Mouse (Mus musculus) fat pad, adult 2 months (tissue): Measurements from ENCODE around the gene Rnf183.

Source experiments
- DNase-seq: peaks from one replicate; pipeline ENCODE4 v3.0.0-alpha.2; 2011; ENCODE audit warnings: low read depth, low spot score; ENCODE audit errors: extremely low read depth

The Rnf183 gene

DNA sequence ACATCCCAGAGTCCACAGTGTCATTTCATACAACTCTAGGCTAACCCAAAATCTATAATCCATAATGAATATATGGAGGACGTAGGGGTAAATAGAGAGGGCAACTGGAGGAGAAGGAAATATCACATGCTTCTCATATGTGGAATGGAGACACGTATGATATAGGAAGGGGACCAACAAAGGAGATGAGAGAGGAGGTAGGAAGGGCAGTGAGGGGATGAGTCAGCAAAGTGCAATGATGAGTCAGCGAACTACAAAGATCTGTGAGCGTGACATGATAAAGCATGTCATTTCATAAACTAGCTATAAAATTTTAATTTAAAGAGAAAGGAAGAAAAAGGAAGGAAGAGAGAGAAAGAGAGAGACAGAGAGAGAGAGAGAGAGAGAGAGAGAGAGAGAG, 3.5 kb downstream of the Rnf183 start:
- DNase-seq, result no peak

DNA sequence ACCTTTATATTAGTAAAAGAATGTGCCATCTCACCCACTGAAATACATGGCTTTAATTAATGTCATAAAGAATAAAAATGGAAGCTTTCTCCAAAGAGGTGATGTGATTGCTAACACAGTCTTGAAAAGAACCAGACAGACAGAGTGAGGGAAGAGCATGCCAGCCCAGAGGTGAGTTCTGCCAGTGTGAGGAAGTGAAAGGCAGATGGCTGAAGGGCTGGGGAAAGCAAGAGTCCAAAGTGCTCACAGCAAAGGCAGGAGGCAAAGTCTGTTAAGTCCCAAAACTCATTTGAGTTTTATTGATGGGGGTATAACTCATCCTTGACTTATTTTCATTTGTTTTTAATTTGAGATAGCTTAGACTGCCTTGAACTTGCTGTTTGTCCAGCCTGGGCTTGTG, 4.4 kb downstream of the Rnf183 start:
- no peak for DNase-seq

DNA sequence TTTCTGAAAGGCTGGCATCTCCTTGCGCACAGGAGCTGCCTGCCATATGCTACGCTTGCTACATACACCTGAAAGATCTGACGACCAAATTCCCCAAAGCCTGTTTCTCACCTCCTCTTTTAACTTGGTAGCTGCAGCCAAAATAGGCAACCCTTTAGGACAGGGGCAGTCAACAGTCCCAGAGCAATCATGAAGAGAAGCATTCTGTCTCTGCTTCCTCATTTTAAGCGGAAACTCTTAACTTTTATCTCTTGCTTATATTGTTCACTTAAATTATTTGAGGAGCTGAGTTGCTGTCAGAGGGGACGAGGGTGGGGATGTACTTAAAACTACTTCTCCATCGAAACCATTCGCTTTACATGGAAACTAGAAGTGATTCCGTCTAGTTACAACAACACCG, 5.4 kb downstream of the Rnf183 start:
- no peak for DNase-seq

DNA sequence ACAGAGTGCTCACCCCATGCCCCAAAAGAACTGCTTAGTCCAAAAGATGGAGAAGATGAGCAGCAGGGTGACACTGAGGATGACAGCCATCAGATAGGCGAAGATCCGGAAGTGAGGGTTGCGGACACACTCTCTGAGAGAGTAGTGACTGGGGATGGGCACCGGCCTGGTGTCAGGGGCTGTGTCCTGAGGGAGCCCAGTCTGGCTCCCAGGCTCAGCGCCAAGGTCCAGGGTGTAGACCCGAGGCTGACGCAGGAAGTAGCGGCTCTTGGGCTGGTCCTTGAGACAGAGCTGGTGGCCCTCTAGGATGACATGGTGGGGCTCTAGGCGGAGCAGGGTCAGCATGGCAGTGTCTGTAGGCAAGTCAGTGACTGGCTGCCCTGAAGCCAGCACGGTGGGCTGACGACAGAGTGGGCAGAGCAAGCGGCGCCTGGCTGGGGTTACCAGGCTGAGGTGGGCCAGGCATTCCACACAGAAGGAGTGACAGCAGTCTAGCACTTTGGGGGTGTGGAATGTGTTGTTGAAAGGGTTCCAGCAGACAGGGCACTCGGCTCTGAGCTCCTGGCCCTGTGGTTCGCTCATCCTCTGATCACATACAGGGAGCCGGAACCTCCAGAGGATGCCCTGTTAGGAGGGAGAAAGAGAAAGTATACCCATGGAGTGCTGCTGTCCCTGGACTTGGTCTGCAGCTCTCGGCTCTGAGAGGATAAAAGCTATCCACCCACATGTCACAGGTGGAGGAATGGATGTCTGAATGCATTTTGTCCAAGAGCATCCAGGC, 6.9 kb downstream of the Rnf183 start:
- no peak for DNase-seq

DNA sequence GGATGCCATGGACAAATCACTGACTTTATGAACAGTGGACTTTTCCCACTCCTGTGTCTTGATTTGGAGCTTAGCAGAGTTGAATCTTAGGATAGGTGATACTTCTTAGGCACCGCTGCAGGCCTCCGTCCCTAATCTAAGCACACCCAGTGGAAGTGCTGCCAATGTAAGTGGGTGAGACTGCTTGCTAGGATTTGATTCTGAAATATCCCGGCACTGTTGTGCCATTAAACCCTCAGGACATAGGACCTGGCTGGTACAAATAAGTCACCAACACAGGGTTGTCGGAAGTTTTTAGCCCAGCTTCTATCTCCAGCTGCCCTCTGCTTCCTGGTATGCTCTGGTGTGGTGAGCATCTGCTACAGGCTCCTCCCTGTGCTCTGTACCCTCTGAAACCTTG, 9.2 kb downstream of the Rnf183 start:
- DNase-seq, result peak; percentile 94

DNA sequence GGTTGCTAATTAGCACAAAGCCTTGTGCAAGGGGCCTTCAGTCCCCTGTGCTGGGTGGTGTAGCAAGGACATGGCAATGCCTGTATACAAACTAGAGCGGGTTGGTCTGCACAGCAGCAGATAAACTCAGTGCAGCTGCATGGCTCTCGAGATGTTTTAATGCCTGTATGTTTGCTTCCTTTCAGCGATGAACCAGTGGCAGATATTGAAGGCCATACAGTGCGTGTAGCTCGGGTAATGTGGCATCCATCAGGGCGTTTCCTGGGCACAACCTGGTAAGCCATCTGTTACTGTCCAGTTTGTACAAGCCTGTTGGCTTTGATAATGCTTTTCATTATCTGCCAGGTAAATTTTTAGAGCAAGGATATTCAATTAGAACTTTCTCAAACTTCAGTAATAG, 16.0 kb downstream of the Rnf183 start:
- DNase-seq, result no peak

DNA sequence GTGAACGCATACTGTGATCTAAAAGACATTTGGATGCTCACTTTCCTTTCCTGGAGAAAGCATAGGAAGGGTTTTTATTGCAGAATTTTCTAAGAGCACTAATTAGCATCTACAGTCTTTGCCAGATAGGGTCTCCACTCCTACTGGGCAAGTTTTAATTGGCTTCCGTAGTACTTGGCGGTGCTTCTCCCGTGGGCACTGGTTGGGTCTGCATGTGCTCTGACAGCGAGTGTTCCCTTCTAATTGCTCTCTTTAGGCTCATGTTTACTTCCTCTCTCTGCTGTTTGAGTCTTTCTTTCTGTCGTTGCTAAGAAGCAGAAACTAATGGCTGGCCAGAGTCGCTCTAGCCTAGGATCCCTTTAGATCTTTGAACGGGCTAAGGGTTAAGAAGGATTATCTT, 16.6 kb downstream of the Rnf183 start:
- DNase-seq, result no peak

DNA sequence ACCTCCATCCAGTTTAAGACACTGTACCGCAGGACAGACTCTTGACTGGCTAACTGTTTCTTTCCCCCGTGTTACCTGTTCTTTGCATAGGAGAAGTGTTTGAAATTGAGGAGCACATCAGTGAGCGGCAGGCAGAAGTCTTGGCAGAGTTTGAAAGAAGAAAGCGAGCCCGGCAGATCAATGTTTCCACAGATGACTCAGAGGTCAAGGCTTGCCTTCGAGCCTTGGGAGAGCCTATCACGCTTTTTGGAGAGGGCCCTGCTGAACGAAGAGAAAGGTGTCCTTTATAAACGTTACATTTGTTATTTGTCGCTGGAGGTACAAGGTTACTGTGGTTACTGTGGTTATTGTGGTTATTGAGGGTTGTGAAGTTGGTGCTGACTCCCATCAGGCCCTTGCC, 23.4 kb downstream of the Rnf183 start:
- no peak for DNase-seq

DNA sequence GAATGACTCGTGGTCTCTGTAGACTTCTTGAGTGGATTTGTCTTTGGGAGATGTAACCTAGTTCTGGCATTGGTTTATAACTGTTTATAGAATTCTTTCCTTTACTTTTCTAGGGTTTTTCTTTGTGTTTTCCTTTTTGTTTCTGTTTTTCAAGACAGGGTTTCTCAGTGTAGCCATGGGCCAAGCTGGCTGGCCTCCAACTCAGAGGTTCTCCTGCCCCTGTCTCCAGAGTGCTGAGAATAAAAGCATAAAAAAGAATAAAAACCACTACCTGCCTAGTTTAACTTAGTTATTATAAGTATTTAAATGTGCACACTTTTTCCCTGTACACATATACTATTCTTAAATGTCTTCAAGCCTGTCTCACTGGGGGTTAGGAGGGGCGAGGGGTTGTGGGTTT, 24.7 kb downstream of the Rnf183 start:
- DNase-seq, result no peak

DNA sequence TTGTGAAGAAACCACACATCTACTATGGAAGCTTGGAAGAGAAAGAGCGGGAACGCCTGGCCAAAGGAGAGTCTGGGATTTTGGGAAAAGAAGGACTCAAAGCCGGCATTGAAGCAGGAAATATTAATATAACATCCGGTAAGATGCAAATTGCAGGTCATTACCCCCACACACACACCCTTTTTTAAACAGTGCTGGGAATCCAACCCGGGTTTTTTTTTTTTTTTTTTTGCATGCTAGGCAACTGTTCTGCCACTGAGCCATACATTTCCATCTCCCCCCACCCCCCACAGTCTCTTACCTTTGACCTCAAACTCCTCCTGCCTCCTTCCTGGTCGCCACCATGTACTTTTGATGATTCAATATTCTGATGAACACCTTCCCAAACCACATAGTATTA, 25.4 kb downstream of the Rnf183 start:
- DNase-seq, result no peak

DNA sequence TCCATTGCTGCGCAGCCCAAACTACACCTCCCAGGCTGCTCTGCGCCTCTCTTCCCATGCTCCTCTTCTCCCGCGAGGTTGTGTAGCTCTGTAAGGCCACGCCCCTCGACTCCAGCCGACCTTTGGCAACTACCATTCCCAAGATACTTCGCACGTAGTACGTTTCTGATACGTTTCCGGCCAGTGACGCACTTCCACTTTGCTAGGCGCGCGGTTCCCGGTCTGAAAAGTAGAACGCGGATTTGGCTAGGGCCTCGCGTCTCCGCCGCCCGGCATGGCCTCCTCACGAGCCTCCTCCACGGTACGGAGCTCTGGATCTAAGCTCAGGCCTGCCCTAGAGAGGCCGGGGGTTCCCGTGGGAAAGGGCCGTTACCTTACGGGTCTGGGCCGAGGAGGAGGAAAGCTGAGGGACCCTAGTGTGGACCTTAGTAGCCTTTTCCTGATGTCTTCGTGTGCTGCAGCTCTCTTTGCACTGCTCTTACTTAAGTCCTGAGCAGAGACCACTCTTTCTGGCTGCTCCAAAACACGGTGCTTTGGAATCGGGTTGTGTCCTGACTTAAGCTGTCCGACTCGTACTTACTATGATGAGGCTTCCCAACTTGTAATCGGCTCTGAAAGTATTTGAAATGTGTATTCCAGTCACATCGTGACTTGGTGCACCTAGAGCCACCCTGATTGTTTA, 26.3 kb downstream of the Rnf183 start, which contains the start of the genes Cdc26 and Prpf4:
Gene Cdc26, minus strand, starts transcription at position 42 of the 682 bp plus-strand sequence.
Gene Prpf4, plus strand, starts transcription at position 197 of the 682 bp plus-strand sequence.
- peak; percentile 90 for DNase-seq

DNA sequence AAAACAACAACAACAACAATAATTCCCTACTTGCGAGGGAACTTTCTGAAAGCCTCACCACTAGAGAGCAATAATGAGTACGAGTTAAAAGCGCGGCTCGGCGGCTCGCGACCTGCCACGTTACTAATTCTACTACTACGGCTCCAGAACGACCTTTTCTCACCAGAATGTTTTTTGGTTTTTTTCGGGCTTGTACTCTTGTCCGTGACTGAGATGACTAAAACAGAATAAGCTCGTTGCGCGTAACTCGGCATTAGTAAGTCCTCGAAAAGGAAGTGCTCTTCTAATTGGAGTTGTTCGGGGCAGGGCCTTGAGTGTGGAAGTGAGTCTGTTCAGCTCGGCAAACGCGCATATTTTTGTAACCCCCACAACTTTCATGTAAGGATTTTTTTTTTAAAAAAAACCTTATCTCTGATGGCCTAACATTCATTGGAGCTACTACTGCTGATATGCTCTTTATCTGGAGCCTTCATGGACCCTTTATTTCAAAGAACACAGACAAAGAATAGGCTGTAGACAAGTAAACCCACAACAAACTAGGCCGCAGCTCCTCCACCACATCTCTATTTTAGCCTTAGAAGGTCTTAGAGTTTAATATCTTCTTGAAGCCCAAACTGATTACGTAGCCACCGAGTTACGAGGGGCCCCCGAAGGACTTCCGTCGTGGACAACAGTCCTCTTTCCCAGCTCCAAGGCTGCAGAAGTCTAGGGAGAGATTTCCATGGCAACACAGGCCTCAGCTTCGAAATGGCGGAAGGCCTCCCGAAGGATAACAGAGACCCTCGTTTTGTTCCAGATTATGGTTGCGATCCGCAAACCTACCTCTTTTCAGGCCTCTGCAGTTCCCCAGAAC, 27.1 kb downstream of the Rnf183 start:
- no peak for DNase-seq

DNA sequence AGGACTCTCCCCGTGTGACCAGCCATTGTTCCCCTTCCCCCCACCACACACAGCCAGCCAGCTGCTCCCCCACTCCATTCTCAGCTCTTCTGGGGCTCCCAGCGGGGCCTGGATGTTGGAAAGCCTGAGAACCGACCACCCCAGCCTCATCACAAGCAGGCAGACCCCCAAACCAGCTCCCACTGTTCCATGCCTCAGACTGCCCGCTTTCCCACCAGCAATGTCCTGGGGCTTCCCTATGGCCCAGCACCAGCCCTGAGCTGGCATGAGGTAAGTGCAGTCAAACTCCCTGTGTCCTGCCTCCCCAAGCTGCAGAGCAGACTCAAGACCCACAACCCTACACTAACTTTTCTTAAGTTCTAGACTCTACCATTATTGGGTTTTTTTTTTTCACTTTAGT, 28.9 kb downstream of the Rnf183 start:
- DNase-seq, result no peak

DNA sequence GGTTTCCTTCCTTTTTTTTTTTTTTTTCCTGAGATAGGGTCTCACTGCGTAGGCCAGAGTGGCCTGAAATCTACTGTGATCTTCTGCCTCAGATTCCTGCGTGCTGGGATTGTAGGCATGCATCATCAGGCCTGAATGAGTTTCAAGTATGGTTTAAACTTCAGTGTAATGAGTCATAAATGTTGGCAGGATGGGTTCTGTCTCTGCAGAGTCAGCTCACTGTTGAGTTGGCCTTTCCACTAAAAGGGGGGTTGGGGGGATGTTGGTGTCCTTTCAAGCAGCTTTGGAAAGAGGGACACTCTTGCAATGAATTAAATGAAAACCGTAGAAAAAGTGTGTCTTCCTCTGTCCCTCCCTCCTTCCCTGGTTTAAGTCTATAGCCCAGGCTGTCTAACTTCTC, 36.1 kb downstream of the Rnf183 start:
- no peak for DNase-seq

DNA sequence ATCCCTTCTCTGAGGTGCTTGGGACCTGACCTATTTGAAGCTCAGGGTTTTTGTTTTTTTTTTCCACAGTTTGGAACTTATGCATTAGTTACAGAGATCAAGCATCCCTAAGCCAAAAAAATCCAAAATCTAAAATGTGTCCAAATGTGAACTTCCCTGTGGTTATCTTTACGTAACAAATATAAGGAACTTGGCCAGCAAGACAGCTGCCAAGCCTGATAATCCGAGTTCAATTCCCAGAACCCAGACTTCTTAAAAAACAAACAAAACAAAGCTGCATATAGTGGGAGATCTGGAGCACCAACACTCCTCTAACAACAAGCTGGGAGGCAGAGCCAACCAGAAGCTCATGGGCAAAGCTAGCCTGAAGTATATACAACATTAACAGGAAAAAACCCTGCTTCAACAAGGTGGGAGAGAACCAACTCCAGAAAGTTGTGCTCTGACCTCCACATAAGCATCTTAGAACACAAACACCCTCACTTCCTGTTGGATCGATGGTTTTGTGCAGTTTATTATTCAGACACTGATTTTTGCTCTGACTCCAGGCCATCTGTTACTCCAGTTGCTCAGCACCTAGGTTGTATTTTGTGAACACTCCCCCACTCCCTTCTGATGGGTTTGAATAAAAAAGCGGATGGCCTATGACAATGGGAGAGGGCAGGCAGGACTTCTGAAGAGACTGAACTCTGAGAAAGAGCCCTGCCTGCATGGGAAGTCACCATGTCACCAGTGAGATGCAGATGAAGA, 37.3 kb downstream of the Rnf183 start:
- no peak for DNase-seq

DNA sequence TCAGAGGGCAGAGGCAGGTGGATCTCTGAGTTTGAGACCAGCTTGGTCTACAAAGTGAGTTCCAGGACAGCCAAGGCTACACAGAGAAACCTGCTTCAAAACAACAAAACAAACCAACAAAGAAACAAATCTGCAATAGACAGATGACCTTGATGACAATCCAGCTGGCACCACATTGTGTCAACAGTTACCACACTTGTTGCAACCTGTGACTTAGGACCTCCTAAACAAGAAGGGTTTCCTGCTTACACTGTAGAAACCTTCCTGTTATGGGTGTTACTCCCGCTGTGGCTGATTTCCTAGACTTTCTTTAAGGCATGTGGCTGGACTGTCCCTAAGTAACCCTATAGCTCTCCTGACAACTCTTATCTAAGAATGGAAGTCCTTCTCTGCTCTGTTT, 39.2 kb downstream of the Rnf183 start:
- no peak for DNase-seq

DNA sequence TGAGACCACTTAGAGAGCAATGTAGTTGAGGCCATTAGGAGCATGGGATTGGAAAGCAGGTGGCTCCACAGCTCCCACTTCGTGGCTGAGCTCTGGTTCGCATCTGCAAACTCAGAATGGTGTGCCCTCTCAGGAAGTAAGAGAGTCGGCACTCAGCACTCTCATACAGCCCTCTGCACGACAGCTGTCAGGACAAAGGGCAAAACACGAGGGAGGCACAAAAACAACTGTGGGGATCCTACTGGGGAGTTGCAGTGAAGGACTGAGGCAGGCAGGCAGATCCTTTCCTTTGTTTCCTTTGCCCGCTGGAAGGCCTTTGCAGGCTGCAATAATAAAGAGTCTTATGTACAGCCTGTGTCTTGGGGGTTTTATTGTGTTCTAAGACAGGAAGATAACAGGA, 41.6 kb downstream of the Rnf183 start:
- DNase-seq, result no peak

DNA sequence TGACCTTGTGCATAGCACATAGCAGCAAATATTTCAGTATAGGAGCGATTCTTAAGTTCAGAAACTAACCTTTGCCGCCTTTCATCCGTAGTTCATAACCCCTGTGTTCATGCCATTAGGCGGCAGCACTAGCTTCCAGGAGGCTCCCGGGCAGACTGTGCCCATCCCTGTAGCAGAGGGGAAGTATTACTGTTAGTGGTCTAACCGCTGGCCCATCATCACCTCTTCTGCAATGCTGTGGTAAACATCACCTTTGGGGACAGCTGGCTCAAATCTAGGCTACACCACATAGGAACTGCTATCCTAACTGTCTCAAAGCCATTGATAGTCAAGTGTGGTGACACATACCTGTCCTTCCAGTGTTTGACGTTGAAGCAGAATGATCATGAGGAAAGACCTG, 43.2 kb downstream of the Rnf183 start:
- no peak for DNase-seq

DNA sequence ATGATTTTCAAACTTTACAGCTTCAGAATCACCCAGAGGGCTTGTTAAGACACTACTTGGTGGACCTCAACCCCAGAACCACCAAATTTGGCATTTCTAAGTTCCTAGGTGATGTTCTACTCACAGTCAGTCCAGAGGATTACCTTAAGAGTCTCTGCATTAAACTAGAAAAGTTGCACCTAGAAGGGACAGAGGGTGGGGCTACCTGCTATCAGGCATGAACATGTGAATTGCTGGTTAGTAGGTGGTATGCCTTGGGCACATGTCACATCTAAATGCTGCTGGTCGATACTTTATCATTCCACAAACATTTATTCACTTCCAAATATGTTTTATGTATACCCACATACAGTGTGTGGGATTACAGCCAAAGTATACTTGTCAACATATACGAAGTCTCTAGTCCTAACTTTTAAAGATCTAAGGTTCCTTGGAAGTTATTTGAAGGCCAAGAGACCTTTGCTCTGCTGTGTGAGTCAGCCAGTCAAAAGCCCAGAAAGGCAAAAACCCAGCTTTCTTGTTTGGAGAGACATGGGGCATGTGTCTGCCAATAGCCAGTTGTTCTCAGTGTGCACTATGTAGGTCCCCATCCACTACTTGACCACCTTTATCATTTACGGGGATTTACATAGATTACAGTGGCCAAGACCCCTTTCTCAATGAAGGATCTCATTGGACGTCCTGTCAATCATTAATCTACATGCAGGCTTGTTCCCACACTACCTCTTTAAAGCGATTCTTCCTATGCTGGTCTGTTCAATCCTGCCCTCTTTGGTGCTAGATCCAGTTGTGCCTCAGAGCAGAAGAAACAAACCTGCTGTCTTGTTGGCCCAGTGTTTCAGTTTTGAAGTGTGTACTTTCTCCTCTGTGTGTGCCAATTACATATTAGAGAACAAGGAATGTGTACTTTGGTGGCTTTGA, 45.2 kb downstream of the Rnf183 start:
- DNase-seq, result no peak

DNA sequence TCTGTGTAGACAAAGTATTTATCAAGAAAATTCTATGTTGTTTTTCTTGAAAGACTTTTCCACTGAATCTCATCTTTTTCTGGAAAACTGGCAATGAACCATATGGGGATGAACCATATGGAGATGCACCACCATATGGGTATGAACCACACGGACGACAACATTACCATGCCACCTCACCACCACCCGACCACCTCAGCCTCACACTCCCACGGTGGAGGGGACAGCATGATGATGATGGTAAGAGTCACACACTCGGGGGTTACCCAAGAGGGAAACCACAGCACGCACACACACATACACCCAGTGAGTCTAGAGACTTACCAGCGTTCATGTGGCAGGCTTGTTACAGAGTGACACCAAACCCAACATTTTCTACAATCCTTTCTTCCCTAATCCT, 49.6 kb downstream of the Rnf183 start:
- DNase-seq, result no peak
